Mouse (Mus musculus): ENCODE measurements around the gene Eps8. TPM values are rescaled to one million over a fixed set of nuclear protein-coding genes. Genes with fewer than 3 reads are reported as not detected.
"Not testable (repeated sequence)": the region's sequence is repeated elsewhere in the genome, so short reads cannot be mapped to it uniquely, and the experiment has no call there.

The Eps8 gene
- total RNA-seq, 2 experiments from 2014 or later = 30.1 to 32.2 TPM

DNA sequence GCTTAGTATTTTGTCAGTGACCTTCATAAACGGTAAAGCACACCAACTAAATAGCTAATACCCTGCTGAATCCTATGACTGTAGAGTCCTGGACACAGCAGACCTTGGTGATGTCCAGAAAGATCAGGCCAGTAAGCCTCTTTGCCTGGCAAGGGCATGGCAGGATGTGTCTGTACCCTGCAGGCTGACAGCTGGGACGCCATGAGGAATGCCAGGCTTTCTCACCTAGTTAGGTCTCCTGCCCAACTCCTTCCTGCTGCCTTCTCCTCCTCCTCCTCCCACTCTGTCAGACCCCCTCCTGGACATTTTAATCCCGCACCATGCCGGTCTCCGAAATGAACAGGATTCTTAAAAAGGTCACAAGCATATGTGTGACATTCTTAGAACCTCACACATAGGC lies 190.9 kb downstream of the Eps8 start:
- intact Hi-C loops (cut with DNase I) = no loop called here
- DNase-seq (ENCODE audit: low spot score in 2 of 2) = no peak

DNA sequence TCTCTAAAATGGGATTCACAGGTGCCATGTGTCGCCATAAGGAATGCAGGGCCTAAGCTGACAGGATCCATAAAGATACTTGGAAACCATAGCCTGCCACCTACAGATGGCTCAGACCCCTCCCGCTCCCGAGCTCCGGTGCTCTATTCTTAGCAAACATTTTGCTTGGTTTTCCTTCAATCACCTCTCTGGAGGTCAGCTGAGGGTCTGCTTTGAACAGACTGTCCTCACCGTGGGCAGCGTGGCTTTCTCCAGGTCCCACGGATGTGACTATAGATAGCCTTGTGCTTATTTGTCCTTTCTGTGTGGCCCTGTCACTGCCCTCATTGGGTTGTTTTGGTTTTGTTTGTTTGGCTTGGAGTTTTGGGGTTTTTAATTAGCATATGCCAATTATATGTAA lies 196.5 kb downstream of the Eps8 start:
- intact Hi-C loops (cut with DNase I) = loop anchor here (5.0 kb wide), 1 partner anchor 189 kb away; no protein-coding TSS in a partner anchor
- no peak for DNase-seq (ENCODE audit: low spot score in 2 of 2)

DNA sequence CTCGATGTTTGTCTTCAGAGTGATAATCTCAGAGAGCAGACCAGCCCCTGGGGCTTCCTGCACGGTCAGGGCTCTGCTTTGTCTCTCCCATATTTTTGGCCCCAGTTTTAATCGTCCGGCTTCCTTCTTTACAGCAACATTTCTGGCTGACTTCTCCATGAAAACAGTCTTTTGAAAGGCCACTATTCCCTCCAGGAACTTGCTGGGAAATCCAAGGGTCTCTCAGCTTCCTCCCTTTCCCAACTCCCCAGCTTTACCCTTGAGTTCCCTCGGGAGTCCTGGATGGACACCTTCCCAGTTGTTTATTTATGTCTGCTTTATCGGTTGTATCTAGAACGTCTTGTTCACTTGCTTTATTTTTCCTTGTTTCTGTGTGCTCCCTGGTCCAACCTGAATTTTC lies 197.5 kb downstream of the Eps8 start:
- DNase-seq (ENCODE audit: low spot score in 2 of 2) = no peak
- intact Hi-C loops (cut with DNase I) = loop anchor here (5.0 kb wide), 1 partner anchor 190 kb away; no protein-coding TSS in a partner anchor

DNA sequence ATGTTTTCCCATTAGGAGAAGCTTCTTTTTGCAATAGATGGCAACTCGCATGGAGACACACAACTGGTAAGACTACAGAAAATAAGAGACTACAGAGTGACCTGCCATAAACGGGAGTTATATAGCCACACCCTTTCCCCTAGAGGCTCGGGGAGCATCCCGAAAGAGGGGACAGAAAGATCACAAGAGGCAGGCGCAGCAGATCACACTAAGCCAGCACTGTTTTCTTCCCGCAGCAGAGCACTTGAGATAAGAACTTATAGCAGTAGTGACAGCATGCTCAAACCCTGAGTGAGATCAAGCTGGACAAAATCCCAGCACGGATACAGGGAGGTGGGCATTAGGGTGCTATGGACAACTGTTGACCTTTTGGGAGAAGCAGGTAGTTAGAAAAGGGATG lies 198.6 kb downstream of the Eps8 start:
- intact Hi-C loops (cut with DNase I) = loop anchor here (5.0 kb wide), 1 partner anchor 191 kb away; no protein-coding TSS in a partner anchor
- DNase-seq (ENCODE audit: low spot score in 2 of 2) = no peak

DNA sequence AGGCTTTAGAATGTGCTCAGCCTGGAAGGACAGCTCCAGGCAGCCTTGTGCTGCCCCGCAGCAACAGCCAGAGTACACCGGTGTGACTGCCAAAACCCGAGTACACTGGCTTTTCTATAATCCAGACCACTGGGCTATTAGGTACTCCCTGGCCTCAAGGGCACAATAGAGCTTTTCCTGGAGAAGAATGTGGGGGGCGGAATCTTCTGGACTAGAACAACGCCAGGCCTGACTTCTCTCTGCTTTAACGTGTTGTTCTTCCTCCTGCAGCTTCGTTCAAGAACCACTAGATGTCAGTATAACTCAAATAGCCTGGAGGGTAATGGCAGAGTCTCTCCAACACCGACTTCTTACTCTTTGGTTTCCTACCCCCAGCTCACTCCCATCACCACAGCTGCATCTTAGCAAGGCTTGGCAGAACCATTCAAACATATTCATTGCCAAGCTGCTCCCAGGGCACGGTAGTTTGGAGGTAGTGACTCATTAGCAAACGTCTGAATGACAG lies 199.1 kb downstream of the Eps8 start:
- intact Hi-C loops (cut with DNase I) = loop anchor here (2.0 to 5.0 kb wide), 2 partner anchors 192 to 269 kb away; no protein-coding TSS in a partner anchor
- peak; percentile 53 to 66 for DNase-seq (ENCODE audit: low spot score in 2 of 2)

DNA sequence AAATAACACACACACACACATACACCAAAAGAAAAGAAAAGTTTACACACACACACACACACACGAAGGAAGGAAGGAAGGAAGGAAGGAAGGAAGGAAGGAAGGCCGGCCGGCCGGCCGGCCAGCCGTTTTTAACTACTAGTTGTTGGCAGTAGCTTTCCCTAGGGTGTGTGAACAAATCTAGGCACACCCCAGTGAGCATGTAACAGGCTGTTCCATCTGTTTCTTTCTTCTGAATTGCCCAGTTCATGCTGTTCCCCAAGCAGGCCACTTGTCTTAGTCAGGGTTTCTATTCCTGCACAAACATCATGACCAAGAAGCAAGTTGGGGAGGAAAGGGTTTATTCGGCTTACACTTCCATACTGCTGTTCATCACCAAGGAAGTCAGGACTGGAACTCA lies 208.6 kb downstream of the Eps8 start:
- intact Hi-C loops (cut with DNase I); DNase-seq (ENCODE audit: low spot score in 2 of 2): not testable (repeated sequence)

DNA sequence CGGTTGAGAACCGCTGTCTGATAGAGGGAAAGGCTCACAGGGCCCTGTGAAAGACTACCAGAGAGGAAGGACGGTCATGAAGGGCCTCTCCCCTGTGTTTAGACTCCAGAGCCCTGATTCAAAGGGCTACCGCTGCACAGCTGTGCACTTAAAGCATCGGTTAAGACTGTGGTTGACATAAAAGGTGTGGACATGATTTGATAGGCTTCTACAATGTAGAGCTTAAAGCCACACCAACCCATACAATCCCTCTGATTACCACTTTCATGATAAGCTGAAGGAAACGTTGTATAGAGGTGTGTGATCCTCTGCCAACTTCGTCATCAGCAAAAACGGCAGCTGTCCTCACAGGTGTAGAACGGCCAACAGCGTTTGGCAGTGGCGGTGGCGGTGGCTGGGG lies 211.6 kb downstream of the Eps8 start:
- no peak for DNase-seq (ENCODE audit: low spot score in 2 of 2)
- intact Hi-C loops (cut with DNase I) = no loop called here

DNA sequence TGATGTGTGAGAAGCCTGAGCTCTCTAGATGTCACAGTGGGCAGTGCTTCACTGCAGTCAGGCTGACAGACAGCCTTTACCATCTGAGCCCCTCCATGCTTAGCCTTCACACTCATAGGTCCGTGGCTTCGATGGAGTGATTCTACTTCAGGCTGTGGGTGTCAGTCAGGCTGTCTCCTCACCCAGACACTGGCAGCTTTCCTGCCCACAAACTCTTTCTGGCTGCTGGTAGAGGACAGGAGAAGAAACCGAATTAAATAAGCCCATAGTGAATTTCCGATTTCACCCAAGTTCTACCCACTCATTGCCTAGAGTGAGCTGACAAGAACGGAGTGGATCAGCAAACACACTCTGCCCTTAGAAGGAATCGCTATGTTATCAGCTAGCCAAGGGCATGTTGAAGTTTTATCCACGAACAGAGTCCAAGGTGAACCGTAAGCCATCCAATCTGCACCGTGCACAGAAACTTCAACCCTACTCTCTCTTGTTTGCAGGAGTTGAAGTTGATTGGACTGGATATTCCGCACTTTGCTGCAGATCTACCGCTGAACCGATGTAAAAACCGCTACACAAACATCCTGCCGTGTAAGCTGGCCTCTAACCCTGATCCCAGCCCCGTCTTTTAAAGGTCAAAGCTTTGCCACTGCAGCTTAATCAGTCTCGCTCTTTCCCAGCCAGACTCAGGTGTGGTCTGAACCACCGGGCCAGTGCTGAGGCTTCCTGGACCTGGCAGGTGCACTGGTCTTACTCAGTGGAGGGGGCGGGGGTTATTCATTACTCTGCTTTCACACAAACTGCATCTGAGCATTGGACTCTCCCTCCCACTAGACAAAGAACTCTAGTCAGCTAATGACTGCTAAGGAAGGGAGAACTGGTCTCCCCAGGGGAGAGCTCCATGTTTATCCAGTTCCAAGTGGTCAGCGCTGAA lies 213.9 kb downstream of the Eps8 start:
- DNase-seq (ENCODE audit: low spot score in 2 of 2) = peak; percentile 31 to 36
- intact Hi-C loops (cut with DNase I) = no loop called here

DNA sequence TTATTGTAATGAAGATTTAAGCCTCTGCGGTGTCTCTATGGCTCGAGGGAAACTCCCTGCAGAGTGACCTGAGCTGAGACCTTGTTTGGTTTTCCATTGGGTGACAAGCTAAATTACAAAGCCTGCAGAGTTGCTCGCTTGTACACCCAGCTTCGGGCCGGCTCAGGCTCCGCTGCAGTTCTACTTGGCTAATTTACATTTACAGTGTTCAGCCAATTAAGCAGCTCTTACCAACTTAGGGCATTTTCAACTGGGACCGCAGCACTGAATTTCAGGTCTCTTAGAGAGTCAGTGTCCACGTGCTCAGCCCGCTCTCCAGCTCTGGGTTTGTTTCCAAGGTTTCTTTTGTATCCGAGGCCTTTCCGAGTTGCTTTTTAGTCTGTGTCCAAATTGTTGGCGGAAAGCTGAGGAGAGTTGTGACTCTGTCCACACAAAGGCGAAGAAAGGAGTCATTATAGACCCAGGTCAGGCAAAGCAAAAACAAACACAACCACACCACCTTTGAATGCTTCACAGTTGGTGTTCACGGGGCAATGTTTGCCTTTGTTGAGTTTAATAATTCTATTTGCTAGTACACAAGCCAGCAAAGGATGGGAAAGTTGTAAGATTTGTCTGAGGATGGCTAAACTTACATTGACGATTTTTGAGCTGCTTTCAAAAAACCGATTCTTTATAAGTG lies 216.6 kb downstream of the Eps8 start:
- intact Hi-C loops (cut with DNase I) = no loop called here
- DNase-seq (ENCODE audit: low spot score in 2 of 2) = no peak

DNA sequence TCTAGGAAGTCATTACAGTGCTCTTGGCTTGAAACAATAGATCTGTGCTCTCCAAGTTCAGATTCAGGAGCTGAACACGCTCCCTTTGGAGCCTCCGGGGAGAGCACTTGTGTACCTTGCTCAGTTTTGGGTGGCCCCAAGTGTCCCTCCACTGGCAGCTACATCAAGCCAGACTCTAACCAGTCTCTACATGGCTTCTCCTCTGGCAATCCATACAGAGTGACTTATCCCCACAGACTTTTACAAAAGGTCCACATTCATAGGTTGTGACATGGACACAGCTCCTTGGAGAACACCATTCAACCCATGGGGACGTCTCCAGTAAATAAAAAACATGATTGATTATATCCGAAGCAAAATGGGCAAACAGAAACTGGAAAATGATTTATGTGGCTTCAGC lies 217.2 kb downstream of the Eps8 start:
- DNase-seq (ENCODE audit: low spot score in 2 of 2) = no peak
- intact Hi-C loops (cut with DNase I) = no loop called here

DNA sequence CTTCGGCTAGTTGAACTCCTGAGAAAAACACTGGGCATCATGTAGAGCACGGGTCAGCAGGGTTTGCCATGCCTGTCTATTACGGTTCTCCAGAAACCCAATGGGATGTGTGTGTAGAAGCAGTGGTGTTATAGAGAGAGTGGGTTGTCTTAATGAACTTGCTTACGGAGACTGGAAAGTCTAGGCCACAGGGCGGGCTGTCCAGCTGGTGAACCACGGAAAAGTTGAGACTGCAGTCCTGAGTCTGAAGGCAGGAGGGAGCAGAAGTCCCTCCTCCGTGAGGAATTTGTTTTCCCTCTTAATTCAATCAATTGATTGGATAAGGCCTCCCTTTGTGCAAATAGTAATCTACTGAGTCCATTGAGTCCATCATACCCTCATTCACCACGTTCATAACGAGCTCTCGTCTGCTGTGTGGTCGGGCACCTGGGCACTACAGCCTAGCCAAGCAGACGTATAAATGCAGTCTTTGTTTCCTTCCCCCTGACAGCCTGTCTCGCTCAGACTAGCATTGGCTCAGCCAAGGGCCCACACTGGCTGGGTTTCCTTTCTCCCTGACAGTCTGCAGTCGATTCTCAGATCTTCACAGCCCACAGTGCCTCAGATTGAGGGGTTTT lies 221.0 kb downstream of the Eps8 start:
- peak in 1 of 2 experiments; percentile 50 for DNase-seq (ENCODE audit: low spot score in 2 of 2)
- intact Hi-C loops (cut with DNase I) = no loop called here

Other genes with a start within 250 kb of the Eps8 start
- 100 to 1,000 TPM; 123 to 129 TPM for gene Strap, start 80.2 kb upstream of the Eps8 start, total RNA-seq (2021)
- gene Dera, start 99.7 kb upstream of the Eps8 start, total RNA-seq (2021) = 1 to 10 TPM; 6.1 to 7.9 TPM

Measured in left cerebral cortex, postnatal 14 days (tissue).